Mouse (Mus musculus) cerebellum, postnatal 4 days (tissue): ENCODE measurements at regions not wholly inside any gene's neighbourhood (a gene's known extent, or its start where the extent isn't known, plus 50 kb on each side); places are given as distances from the start of the nearest gene placed in this dataset.

Experiments used
- DNase-seq, 2 experiments: peaks; one replicate each; pipeline ENCODE4 v3.0.0; 2022; ENCODE audit warnings: low spot score in 2 of 2, mixed read lengths in 1 of 2

DNA sequence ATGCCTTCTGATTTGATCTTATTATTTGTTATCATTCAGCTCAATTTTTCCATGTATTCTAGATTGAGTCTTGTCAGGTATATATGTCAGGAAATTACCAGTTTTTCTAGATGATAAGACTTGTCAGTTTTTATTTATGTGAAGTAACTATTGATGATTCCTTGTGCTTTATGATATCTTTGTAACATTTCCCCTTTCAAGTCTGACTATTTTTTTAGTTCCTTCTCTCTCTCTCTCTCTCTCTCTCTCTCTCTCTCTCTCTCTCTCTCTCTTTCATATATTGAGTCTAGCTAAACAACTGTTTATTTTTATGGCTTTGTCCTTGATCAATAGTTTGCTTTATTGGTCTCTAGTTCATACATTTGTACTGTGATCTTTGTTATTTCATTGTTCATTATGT lies 199.7 kb upstream of the Sema3a start:
- DNase-seq, result no peak

DNA sequence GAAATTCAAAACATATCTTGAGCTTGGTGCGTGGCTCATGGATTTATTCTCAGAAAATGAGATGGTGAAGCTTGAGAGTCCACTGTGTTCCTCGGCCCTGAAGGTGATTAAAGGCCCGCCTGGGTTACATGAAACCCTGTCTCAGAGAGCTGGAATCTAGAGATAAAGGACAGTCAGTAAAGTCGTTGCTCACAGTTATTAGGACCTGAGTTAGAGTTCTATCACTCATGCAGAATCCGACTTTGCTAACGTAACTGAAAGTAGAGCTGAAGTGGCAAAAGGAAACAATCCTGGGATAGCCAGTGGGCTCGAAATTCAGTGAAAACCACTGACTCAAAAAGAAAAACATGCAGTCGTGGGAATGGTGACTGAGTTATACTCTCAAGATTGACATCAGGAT lies 198.9 kb upstream of the Sema3a start:
- DNase-seq, result no peak

DNA sequence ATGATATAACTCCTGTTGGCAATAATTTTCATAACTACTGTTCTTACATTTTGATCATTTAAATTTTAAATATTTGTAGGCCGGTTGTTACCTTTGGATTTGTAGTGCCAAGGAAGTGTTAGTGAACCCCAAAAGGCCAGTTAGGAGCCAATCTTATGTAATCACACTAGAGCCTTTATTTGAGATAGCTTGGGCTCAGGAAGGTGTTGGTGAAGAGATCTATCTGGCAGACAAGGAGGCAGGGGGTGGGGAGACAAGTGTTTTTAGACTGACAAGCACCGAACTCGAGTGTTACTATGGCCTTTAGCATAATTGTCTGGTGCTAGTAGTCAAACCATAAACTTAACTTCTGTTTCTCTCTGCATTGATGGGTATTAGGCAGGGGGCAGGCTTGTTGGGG lies 198.0 kb upstream of the Sema3a start:
- no peak for DNase-seq

GRCm38 (mm10) chr5:12937052-12937451 lies 188.2 kb upstream of the Sema3a start:
- no peak for DNase-seq

- DNase-seq, result no peak
These were observed 186.9 kb upstream of the Sema3a start for GRCm38 (mm10) chr5:12938162-12938852.

GRCm38 (mm10) chr5:12944554-12944953 lies 180.7 kb upstream of the Sema3a start:
- DNase-seq, result no peak

DNA sequence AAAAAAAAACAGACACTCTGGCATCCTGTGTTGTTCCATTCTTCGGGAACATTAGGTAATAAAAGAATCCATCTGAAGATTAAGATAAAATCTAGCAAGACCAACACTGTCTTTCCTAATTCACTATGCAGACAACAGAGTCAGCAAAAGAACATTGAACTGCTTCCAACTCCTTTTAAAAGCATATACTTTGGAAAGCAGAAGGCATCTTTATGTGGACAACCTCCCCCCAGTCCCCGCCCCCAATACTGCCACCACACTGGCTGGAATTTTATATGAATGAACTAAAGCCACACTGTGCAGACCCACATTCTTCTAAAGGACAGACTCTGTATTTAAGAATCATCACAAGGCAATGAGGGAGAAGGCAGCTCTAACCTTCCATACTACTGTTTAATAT lies 176.7 kb upstream of the Sema3a start:
- no peak for DNase-seq

- no peak for DNase-seq
These were observed 154.2 kb upstream of the Sema3a start for GRCm38 (mm10) chr5:12970987-12971386.

DNA sequence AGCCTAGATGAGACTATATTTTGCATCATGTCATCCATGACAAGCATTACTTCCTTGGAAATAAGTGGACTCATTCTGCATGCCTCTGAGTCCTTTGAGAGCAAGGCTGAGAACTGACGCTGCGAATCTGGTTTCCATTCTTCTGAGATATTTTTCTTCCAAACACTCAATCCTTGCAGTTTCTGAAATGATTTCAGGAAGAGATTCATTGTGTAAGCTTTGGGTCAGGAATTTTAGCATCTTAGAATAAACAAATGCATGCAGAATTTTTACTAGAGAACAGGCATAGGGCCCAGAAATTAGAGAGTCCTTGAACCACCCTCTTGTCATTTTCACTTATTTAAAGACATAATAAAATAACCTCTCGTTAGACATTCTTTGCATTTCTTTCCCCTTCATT lies 151.5 kb upstream of the Sema3a start:
- DNase-seq, result no peak

- DNase-seq, result no peak
These were observed 149.0 kb upstream of the Sema3a start for GRCm38 (mm10) chr5:12976015-12976742.

DNA sequence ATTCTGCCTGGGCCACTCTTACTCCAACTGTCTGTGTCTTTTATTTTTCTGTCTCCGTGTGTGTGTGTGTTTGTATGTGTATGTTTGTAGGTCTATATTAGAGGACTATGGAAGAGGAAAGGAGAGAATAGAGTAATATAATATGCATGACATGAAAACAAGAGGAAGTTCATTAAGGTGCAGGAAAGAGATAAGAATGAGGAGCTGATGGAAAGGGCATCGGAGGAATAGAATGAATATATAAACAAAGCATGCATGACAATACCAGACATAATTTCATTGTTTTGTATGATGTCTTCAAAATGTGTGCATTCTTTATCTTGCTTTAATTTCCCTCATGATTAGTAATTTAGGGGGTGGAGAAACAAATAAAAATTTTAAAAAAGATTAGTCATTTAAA lies 147.3 kb upstream of the Sema3a start:
- DNase-seq, result no peak

DNA sequence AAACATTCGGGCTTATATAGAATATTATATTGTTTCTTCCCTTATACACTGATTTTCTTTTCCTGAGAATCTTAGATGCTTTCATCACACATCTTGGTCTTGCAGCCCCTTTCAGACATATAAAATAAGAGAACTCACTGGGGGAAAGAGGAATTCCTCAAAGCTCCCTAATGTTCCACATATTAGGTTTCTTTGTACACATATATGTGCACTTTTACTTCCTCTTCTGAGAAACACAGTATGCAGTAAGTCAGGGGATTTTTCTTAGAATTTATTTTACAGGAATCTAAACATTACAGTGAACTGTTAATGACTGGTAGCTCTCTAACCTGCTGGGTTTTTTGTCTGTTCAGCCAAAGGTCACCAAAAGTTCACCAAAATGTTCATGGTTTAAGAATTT lies 131.4 kb upstream of the Sema3a start:
- no peak for DNase-seq

DNA sequence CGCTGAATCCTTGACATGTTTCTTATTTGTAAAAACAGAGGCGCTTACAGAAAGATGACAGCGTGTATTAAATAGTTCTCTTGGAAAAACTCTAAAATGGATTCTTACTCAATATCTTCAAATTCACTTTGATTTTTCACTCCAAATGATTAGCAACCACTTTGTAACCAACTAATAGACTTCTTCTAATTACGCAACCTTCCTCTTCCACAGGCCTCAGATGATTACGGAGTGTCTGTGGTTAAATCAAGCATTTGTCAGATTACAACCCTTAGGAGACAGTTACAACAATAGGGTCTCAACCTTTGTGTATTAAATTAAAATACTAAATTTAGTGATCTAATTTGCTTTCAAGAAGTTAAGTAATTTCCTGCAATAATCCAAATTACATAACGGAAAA lies 127.8 kb upstream of the Sema3a start:
- DNase-seq, result no peak

DNA sequence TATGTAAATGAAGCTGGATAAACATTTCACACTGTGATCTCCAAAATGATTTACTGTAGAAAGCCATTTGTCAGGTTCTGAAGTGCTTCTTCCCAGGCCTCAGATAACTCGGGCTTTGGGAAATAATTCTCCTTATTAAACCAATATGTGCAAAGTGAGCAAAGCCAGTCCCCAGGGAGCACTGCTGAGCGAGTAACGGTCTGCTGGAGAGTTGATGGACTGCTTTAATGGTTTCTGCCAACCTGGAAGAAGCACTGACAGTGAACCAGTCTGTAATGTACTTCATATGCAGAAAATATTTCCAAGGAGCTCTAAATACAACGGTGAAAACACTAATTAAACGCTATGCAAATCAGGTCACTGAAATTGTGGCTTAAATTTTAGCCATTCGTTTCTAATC lies 118.1 kb upstream of the Sema3a start:
- DNase-seq, result no peak

- DNase-seq, result no peak
These were observed 102.9 kb upstream of the Sema3a start for GRCm38 (mm10) chr5:13022270-13022669.

GRCm38 (mm10) chr5:13033332-13033731 lies 91.9 kb upstream of the Sema3a start:
- DNase-seq, result no peak

DNA sequence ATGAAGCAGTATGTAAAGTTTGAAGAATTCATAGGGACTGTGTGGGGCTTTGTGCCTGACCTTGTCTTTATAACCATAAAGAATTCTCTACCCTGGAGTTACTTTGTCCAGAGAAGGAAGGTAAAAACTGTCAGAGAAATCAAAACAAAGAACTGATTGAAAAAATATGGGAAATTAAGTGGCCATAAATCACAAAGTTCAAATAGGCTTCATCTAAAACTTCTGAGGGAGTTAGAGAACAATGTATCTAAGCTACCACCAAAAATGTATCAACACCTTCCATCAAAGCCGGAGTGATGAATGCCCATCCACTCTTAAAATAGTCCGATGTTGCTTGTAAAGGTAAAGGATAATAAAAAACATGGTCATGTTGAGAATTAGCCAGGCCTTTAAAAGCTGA lies 89.1 kb upstream of the Sema3a start:
- DNase-seq, result no peak

- DNase-seq, result no peak
These were observed 66.3 kb upstream of the Sema3a start for GRCm38 (mm10) chr5:13058883-13059423.

DNA sequence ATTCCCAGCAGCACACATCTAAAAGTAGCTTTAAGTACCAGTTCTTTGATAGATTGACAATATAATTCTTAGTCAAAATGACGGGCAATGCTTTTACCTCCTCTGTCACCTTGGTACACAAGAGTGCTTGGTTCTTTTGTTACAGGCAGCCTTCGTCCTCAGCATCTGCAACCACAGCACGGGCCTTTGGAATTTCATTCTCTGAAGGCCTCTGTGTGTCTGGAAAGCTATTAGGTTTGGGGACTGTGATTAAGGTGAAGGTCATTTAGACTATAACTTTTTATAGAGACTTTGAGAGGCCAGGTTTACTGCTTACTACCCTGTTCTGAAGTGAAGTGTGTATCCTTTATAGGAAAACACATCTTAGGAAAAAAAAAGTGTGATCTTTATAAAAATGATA lies 58.3 kb upstream of the Sema3a start:
- no peak for DNase-seq
